Mouse (Mus musculus): Measurements from ENCODE around the gene Wnt2.

Wnt2 gene

GRCm38 (mm10) chr6:17978324-17978723 lies 52.1 kb downstream of the Wnt2 start:
- peak; percentile 15 for DNase-seq (ENCODE audit: low spot score)

GRCm38 (mm10) chr6:17977165-17977564 lies 53.2 kb downstream of the Wnt2 start:
- no peak for DNase-seq (ENCODE audit: low spot score)

GRCm38 (mm10) chr6:17974416-17974815 lies 56.0 kb downstream of the Wnt2 start:
- no peak for DNase-seq (ENCODE audit: low spot score)

GRCm38 (mm10) chr6:17971393-17971792 lies 59.0 kb downstream of the Wnt2 start:
- no peak for DNase-seq (ENCODE audit: low spot score)

GRCm38 (mm10) chr6:17969815-17970214 lies 60.6 kb downstream of the Wnt2 start:
- DNase-seq (ENCODE audit: low spot score) = no peak

- no peak for DNase-seq (ENCODE audit: low spot score)
Measured at GRCm38 (mm10) chr6:17968467-17969144, 61.8 kb downstream of the Wnt2 start.

- DNase-seq (ENCODE audit: low spot score) = no peak
Measured at GRCm38 (mm10) chr6:17963455-17963854, 66.9 kb downstream of the Wnt2 start.

GRCm38 (mm10) chr6:17951779-17952178 lies 78.6 kb downstream of the Wnt2 start:
- DNase-seq (ENCODE audit: low spot score) = no peak

- DNase-seq (ENCODE audit: low spot score) = no peak
Measured at GRCm38 (mm10) chr6:17949103-17949502, 81.3 kb downstream of the Wnt2 start.

- DNase-seq (ENCODE audit: low spot score) = no peak
Measured at GRCm38 (mm10) chr6:17947130-17947831, 83.1 kb downstream of the Wnt2 start.

- DNase-seq (ENCODE audit: low spot score) = no peak
Measured at GRCm38 (mm10) chr6:17946456-17946855, 83.9 kb downstream of the Wnt2 start.

- no peak for DNase-seq (ENCODE audit: low spot score)
Measured at GRCm38 (mm10) chr6:17943877-17944617, 86.3 kb downstream of the Wnt2 start.

- no peak for DNase-seq (ENCODE audit: low spot score)
Measured at GRCm38 (mm10) chr6:17942344-17942743, 88.0 kb downstream of the Wnt2 start.

GRCm38 (mm10) chr6:17941916-17942315 lies 88.5 kb downstream of the Wnt2 start:
- DNase-seq (ENCODE audit: low spot score) = no peak

All from layer of hippocampus, adult 9-10 months (tissue).